Mouse (Mus musculus): ENCODE data around the gene Togaram1. TPM values are rescaled to one million over a fixed set of nuclear protein-coding genes. Genes with fewer than 3 reads are reported as not detected.
A peak's percentile ranks its signal among the peaks of the same experiment; 100 is the strongest.

The Togaram1 gene
- 33.4 and 34.1 TPM in 2 replicates for total RNA-seq (2021)
- long read RNA-seq, experiment 1, full-length matches to known transcripts, result 3 of 5 reads
- long read RNA-seq, experiment 1, partial matches to known transcripts, result 1 of 5 reads
- long read RNA-seq, experiment 1, other reads (novel, unspliced or antisense), result 1 of 5 reads
- long read RNA-seq, experiment 2, full-length matches to known transcripts, result 2 of 2 reads
- long read RNA-seq, experiment 2, partial matches to known transcripts, result 0 of 2 reads
- long read RNA-seq, experiment 2, other reads (novel, unspliced or antisense), result 0 of 2 reads

DNA sequence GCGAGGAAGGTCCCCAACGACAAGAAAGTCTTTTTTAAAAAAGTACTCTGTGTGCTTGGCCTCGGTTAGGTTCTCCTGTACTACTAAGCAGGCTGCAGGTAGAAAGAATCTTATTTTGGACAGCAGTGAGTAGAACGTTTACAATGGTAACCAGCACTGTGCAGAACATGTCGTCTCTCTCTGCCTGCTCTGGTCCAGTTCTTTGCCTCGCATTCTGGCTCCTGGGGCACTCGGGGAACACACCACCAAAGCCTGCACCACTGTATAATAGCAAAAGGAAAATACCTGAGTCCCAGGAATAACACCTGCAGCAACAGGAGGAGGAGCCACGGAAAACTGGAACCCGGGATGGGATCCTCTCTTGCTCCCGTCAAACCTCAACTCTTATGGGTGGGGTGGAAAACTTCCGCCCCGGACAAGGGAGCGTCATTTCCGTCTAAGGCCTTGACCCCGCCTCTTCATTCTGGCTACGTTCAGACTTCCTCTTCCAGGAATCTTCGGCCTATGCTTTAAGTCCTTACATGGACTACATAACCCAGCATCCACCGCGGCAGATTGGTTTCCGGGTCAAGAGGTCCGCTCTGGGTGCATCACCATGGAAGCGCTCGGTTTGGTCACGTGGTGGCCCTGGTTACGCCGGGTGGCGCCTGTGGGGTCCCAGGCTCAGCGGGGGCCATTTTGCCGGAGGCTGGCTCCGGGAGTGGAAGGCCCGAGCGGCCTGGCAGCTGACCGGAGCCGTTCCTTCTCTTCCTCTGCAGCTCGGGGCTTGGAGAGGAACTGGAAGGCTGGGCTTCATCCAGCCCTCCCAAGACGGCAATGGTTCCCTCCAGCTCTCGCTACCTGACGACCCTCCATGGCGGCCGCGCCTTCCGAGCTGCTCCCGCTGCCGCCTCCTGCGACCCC is at the start of gene Togaram1, which contains the start of gene Klhl28:
TSS of gene Togaram1 (plus strand) at position 681 of the 903 bp plus-strand sequence.
TSS of gene Klhl28 (minus strand) at position 411 of the 903 bp plus-strand sequence.
- DNase-seq, result peak; percentile 100

- DNase-seq, result no peak
These were observed 48.9 kb upstream of the Togaram1 start for GRCm38 (mm10) chr12:64916735-64917134.

- peak; percentile 98 for DNase-seq
These were observed 47.8 kb upstream of the Togaram1 start, which contains the start of gene Gm527 for GRCm38 (mm10) chr12:64917578-64918471. Gm527 (plus strand) TSS chr12:64917906.

DNA sequence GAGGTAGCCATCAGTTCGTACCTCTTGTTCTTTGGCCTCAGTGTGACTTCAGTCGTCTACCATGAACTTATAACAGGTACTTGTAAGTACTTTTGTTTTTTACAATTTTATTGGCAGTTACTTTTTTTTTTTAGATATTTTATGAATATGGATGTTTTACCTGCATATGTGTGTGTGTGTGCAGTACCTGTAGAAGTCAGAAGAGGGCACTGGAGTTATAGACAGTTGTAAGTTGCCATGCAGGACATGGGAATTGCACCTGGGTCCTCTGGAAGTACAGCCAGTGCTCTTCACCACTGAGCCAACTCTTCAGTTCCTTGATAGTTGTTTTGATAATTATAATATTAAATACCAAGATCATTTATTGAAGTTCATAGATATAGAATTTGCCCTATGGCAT is 28.1 kb upstream of the Togaram1 start:
- peak; percentile 43 for DNase-seq

DNA sequence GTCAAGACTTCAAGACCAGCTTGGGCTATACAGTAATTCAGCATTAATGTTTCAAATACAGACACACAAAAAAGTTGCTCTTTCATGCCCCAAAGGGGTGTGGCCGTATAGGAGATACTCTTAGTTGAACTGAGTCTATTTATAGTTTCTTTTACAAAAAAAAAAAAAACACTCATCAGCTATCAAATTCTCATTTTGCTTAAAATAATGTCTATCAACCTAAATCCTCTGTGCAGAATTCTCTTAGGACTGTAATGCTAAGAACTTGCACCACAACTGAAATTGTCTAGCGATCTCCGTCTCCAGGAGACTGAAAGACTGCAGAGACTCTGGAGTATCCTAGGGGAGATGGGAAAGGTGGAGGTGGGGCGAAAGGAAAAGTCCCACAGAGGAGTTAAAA is 1.0 kb upstream of the Togaram1 start:
- DNase-seq, result no peak

GRCm38 (mm10) chr12:64966101-64966631 is 562 bp downstream of the Togaram1 start:
- peak; percentile 76 for DNase-seq

- DNase-seq, result peak; percentile 17
These were observed 1.2 kb downstream of the Togaram1 start for GRCm38 (mm10) chr12:64966652-64967435.

- peak; percentile 36 for DNase-seq
These were observed 1.9 kb downstream of the Togaram1 start for GRCm38 (mm10) chr12:64967470-64967869.

- no peak for DNase-seq
These were observed 2.5 kb downstream of the Togaram1 start for GRCm38 (mm10) chr12:64968067-64968466.

DNA sequence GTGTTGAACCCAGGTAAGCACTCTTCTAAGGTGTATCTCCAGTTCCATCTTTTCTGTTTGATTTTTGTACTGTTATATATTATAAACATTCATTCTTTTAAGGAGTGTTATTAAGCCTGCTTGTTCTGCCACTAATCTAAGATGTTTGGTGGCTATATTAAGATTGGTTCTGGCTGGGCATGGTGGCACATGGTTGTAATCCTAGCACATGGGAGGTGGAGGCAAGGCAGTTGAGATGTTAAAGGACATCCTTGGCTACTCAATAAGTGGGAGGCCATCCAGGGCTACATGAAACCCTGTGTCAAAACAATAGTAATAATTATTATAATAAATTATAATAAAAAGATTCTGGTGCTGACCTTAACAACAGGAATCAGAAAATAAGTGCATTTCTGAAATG is 5.8 kb downstream of the Togaram1 start:
- DNase-seq, result no peak

- DNase-seq, result no peak
These were observed 6.5 kb downstream of the Togaram1 start for GRCm38 (mm10) chr12:64972063-64972462.

GRCm38 (mm10) chr12:64975558-64975957 is 10.0 kb downstream of the Togaram1 start:
- DNase-seq, result no peak

DNA sequence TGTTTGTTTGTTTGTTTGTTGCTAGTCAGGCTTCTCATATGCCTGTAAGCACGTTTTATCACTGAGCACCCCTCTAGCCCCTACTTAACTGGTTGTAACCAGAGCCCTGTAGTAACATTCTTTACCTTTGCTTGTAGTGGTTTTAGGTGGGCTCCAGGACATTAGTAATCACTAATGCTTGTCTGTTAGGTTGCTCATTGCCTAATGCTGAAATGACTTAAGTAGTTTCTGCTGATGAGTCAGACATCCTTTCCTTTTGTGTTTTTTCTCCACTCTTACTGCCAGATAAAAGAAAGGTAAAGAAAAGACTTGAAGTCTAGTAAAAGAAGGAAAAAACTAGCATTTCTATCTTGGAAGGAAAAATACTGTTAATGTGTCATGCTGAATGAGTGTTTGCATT is 10.6 kb downstream of the Togaram1 start:
- DNase-seq, result no peak

- no peak for DNase-seq
These were observed 11.9 kb downstream of the Togaram1 start for GRCm38 (mm10) chr12:64977518-64977917.

DNA sequence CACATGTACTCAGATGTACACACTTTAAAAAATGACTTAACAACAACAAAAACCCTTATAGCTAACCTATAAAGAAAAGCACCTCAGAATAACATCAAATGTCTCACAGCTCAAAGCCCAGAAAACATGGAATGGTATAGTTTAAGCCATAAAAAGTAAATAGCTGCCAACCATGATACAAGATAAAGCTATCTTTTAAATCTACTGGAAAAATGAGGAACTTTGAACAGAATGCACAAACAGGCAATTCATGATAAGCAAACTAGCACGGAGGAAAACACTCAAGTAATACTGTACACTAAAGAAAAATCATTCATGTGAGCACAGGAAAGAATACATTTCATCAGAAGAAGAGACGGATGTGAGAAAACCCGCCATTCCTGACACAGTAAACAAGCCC is 42.1 kb downstream of the Togaram1 start:
- no peak for DNase-seq

DNA sequence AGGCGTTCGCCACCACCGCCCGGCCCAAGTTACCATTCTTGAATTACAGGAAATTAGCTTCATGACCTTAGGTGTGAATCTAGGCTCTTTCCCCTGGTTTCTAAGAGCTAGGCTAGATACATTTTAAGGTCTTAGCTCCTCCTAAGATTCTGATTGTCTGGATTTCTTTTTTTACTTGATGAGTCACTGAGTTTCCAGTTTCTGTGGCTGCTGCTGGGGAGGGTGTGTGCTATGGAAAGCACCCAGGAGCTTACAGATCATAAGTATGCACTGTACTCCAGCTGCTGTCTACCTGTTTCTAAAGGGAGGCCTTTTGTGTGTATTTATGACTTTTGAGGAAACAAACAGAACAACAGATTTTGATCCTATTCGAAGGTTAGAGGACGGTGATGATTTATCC is 57.2 kb downstream of the Togaram1 start:
- DNase-seq, result no peak

- no peak for DNase-seq
These were observed 70.2 kb downstream of the Togaram1 start for GRCm38 (mm10) chr12:65035839-65036189.

DNA sequence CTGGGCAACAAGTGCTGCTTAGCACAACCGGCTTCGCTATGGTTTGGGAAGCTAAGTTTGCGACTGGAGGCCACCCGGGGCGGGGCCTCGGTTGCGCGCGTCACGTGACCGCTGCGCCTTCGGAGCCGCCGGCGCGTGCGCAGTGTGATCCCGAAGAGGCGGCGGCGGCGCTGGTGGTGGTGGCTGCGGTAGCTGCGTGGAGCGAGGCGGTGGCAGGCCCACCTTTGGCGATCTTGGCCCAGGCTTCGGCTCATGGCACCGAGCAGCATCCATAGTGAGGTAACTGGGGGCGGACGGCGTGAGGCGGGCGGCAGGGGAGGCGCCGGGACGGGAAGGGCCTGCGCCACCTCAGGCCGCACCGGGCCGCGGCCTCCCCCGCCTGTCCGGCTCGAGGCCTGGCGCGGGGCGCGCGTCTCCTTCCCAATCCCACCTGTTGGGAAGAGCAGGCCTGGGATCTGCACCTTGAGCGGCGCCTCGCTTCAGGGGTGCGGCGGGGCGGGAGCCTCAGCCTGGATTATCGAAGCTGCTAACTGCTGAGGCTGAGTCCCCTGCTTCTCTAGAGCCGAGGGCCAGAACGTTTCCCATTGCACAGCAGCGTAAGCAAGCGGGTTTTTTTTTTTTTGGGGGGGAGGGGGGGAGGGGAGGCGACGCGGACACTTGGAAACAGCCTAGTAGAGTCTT is 70.7 kb downstream of the Togaram1 start, which contains the start of gene Prpf39:
TSS of gene Prpf39 (plus strand) at position 144 of the 681 bp plus-strand sequence.
- DNase-seq, result peak; percentile 95

DNA sequence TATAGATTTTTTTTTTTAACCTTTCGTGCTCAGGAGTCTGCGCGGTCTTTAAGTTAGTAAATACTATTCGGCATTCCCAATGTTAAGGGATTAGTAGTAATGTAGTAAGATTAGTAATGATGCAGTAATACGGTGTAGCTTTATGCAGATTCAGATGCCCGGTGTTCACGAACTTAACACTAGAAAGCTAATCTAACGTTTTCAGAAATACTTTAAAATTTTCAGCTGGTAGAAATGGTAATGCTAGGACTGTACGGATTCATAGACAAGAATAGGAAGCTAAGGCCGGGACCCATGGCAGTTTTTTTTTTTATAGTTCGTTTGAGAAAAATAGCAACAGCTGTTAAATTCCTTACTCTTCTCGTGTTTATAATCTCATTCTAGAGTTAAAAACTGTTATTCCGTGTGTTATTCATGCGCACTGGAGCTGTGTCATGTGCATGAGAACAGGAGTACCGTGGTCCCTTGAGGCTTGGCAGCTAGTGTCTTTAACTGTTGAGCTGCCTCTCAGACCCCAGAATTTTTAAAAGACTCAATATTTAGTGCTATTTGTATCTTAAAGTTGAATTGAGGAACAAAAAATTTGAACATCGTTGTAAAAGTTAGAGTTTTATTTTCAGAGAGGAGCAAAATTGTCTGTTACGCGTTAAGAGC is 71.4 kb downstream of the Togaram1 start:
- peak; percentile 13 for DNase-seq

DNA sequence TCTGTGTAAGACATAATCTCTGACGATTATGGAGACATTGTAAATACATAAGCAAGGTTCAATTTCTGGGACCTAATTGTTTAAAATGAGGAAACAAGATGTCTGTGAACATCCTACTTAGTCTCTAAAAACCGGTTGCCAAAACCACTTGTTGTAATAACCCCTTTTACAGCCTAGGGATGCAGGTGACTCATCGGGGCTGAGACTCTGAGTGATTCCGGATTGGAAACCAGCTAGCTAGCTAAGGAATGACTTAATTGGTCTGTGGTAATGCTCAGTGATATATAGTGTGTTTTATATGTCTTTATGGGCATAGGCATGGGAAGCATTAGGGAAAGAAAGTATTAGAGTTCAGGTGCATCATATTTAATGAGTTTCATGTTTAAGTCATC is 71.9 kb downstream of the Togaram1 start:
- DNase-seq, result peak; percentile 35

Data from adrenal gland, postnatal 14 days (tissue).